Mouse (Mus musculus) kidney, adult 11 months (tissue): Measurements from ENCODE around the gene Fuz.

Experiments
- DNase-seq: peaks from one replicate; pipeline ENCODE4 v3.0.0; 2022

The Fuz gene

DNA sequence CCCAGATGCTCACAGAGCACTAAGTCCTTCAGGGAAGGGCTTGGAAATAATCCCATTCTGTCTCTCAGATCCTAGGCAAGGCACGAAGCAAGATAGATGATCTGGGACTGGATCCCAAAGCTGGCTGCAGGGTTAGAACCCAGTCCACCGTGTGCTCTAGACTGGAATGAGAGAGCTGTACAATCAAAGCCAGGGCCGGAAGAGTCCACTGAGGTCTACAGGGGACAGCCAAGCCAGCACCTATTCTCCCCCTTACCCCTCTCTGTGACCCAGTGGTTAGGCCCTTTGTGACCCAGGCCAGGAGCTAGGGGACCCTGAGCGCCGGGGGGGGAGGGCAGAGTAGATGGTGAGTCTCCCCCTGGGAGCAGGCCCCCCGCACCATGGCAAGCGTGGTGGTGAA lies 47.0 kb downstream of the Fuz start, which contains the start of gene Tsks:
Gene Tsks, plus strand, starts transcription at position 301 of the 400 bp plus-strand sequence.
- DNase-seq: no peak

DNA sequence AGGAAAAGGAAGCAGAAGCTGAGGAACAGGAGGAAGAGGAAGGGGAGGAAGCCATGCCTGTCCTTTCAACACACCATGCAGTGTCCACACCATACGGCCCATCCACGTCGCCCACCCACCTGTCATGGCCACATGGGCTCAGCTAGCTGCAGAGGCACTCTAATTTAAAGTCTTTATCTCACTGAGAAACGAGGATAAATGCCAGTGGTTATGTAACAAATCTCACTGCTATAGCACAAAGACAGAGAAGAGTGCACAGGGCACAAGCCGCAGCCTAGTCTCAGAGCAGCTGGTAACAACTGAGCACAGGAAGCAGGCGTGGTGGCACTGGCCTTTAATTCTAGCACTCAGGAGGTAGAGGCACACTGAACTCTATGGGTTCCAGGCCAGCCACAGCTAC lies 54.0 kb downstream of the Fuz start:
- DNase-seq: no peak

GRCm38 (mm10) chr7:44951960-44952359 lies 56.1 kb downstream of the Fuz start:
- DNase-seq: peak; percentile 83
